Mouse (Mus musculus): Measurements from ENCODE around the gene Sptbn2. TPM values are rescaled to one million over a fixed set of nuclear protein-coding genes. Genes with fewer than 3 reads are reported as not detected.

Sptbn2 gene
- polyA plus RNA-seq (2012; fragmentation: generic; extraction: Trizol), result under 1 TPM; 0.05 to 0.13 TPM

GRCm38 (mm10) chr19:4711098-4711600 is at the start of gene Sptbn2:
Sptbn2 (plus strand) TSS chr19:4711167.

GRCm38 (mm10) chr19:4698205-4698677 is 12.7 kb upstream of the Sptbn2 start, which contains the start of gene Gm960:
Gm960 (minus strand) TSS chr19:4698668.

GRCm38 (mm10) chr19:4756193-4756911 is 45.4 kb downstream of the Sptbn2 start, which contains the start of gene Rbm4b:
Rbm4b (plus strand) TSS chr19:4756497.

GRCm38 (mm10) chr19:4793831-4794422 is 83.0 kb downstream of the Sptbn2 start, which contains the start of gene Rbm4:
Rbm4 (minus strand) TSS chr19:4793901.

Other genes with a start within 250 kb of the Sptbn2 start
- 1 to 10 TPM; 1.6 TPM for gene Syt12, start 233.7 kb upstream of the Sptbn2 start, polyA plus RNA-seq (2012; fragmentation: generic; extraction: Trizol)
- under 1 TPM in 1 of 2 experiments, not detected in 1; 0.09 TPM for gene 2010003K11Rik, start 212.6 kb upstream of the Sptbn2 start, polyA plus RNA-seq (2012; fragmentation: generic; extraction: Trizol)
- 10 to 100 TPM; 15.5 to 38.7 TPM for gene Pcx, start 200.7 kb upstream of the Sptbn2 start, polyA plus RNA-seq (2012; fragmentation: generic; extraction: Trizol)
- 10 to 100 TPM; 35.2 to 47.0 TPM for gene Lrfn4, start 95.5 kb upstream of the Sptbn2 start, polyA plus RNA-seq (2012; fragmentation: generic; extraction: Trizol)
- 10 to 100 TPM; 48.3 to 55.2 TPM for gene Rce1, start 85.5 kb upstream of the Sptbn2 start, polyA plus RNA-seq (2012; fragmentation: generic; extraction: Trizol)
- gene Gm960, start 12.5 kb upstream of the Sptbn2 start, polyA plus RNA-seq (2012; fragmentation: generic; extraction: Trizol), result 1 to 10 TPM in 1 of 2 experiments, under 1 TPM in 1; 0.51 to 2.9 TPM
- 10 to 100 TPM in 1 of 2 experiments, 1 to 10 TPM in 1; 3.3 to 22.9 TPM for gene Rbm4b, start 45.3 kb downstream of the Sptbn2 start, polyA plus RNA-seq (2012; fragmentation: generic; extraction: Trizol)
- 10 to 100 TPM; 17.8 to 38.0 TPM for gene Rbm4, start 82.7 kb downstream of the Sptbn2 start, polyA plus RNA-seq (2012; fragmentation: generic; extraction: Trizol)
- gene Gm21992, start 100.4 kb downstream of the Sptbn2 start, polyA plus RNA-seq (2012; fragmentation: generic; extraction: Trizol), result 10 to 100 TPM; 23.3 to 28.1 TPM
- 10 to 100 TPM; 48.9 to 59.1 TPM for gene Rbm14, start 100.5 kb downstream of the Sptbn2 start, polyA plus RNA-seq (2012; fragmentation: generic; extraction: Trizol)
- gene Ccs, start 128.2 kb downstream of the Sptbn2 start, polyA plus RNA-seq (2012; fragmentation: generic; extraction: Trizol), result 100 to 1,000 TPM in 1 of 2 experiments, 10 to 100 TPM in 1; 60.9 to 102 TPM
- gene Ccdc87, start 128.2 kb downstream of the Sptbn2 start, polyA plus RNA-seq (2012; fragmentation: generic; extraction: Trizol), result under 1 TPM; 0.02 to 0.20 TPM
- gene Ctsf, start 144.0 kb downstream of the Sptbn2 start, polyA plus RNA-seq (2012; fragmentation: generic; extraction: Trizol), result 1 to 10 TPM in 1 of 2 experiments, under 1 TPM in 1; 0.18 to 2.1 TPM
- 1 to 10 TPM; 2.6 to 6.1 TPM for gene Actn3, start 166.7 kb downstream of the Sptbn2 start, polyA plus RNA-seq (2012; fragmentation: generic; extraction: Trizol)
- gene Zdhhc24, start 167.5 kb downstream of the Sptbn2 start, polyA plus RNA-seq (2012; fragmentation: generic; extraction: Trizol), result 10 to 100 TPM in 1 of 2 experiments, 1 to 10 TPM in 1; 2.9 to 13.9 TPM
- gene Bbs1, start 195.5 kb downstream of the Sptbn2 start, polyA plus RNA-seq (2012; fragmentation: generic; extraction: Trizol), result 1 to 10 TPM; 1.3 to 5.5 TPM
- 10 to 100 TPM; 78.5 to 79.8 TPM for gene Dpp3, start 217.1 kb downstream of the Sptbn2 start, polyA plus RNA-seq (2012; fragmentation: generic; extraction: Trizol)
- gene Peli3, start 232.0 kb downstream of the Sptbn2 start, polyA plus RNA-seq (2012; fragmentation: generic; extraction: Trizol), result 1 to 10 TPM; 3.2 to 4.7 TPM

Data from C3H10T1/2 (cell line).